Mouse (Mus musculus) liver, embryonic 14.5 days (tissue): ENCODE results near the gene Gga1.

Experiments used
- CTCF ChIP-seq: IDR thresholded peaks from 2 replicates; pipeline ENCODE4 v1.5.1; 2016; ENCODE audit warnings: antibody characterized with exemption, low read depth, control low read depth
- EP300 ChIP-seq: IDR thresholded peaks from 2 replicates; pipeline ENCODE4 v1.6.1; 2016; ENCODE audit warnings: antibody characterized with exemption, low read depth

DNA sequence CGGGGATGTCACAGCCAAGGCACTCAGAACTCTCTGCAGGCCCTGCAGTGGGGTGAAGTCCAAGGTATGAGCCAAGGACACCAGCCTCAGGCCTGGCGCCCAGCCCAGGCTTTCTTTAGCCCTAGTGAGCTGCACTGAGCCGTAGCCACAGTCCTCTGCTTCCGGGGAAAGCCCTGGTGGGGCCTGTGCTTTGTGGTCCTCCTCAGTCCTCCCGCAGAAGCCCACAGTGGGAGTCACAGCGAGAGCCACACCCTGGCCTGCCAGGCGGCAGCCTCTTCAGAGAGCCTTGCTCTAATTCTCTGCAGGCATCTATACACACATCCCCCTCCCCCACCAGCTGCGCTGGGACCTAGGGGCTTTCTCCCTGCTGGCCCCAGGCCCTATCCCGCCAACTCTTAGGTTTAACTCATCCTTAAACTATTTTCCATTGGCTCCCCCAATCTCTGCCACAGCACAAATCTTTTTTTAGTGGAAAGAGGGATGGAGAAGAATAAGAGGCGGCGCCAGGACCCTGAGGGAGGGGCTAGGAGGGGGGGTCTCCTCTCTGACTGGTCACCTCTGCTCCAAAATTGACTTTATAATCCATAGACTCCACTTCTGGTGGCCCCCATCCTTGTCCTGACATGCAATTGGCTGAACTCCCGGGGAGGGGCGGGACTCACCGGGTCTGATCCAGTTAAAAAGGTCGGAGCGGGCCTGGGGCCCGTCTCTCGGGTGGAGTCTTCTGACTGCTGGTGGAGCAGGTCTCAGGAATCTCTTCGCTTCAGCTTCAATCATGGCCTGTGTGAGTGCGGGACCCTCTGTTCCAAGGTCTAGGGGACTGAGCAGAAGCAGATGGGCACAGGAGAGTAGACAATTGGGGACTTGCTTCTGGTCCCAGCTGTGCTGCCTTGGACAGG lies 49.3 kb downstream of the Gga1 start, which contains the start of gene Lgals1:
- TF ChIP-seq CTCF (no peak), EP300 (no peak)
